Mouse (Mus musculus) limb, embryonic 14.5 days (tissue): ENCODE measurements around the gene Tmem170. TPM values are rescaled to one million over a fixed set of nuclear protein-coding genes. Genes with fewer than 3 reads are reported as not detected.

Source experiments
- ATAC-seq: fragments of 200-750 bp; cut with Nextera tagmentation; 2 replicates; pipeline ENCODE4 v1.8.0; 2017; ENCODE audit warnings: low read depth, moderate number of reproducible peaks, moderate TSS enrichment; ENCODE audit not compliant: low FRiP score
- DNase-seq: peaks from one replicate; pipeline ENCODE4 v3.0.0-alpha.2; 2015; ENCODE audit warnings: low spot score
- H3K27ac ChIP-seq: fragments of 300-500 bp; sonication (generic); replicated peaks from 2 replicates; pipeline ENCODE4 v1.5.1; 2014; ENCODE audit warnings: low read depth, mild to moderate bottlenecking, low read length, moderate library complexity, mixed read lengths
- H3K27me3 ChIP-seq: fragments of 300-500 bp; sonication (generic); 2 replicates; pipeline ENCODE4 v1.6.1; 2014; ENCODE audit warnings: low read length, mixed read lengths; ENCODE audit not compliant: control insufficient read depth, insufficient read depth
- H3K36me3 ChIP-seq: fragments of 300-500 bp; sonication (generic); 2 replicates; pipeline ENCODE4 v1.6.1; 2014; ENCODE audit warnings: mild to moderate bottlenecking, low read length, moderate library complexity, mixed read lengths; ENCODE audit not compliant: control insufficient read depth, insufficient read depth
- H3K4me1 ChIP-seq: fragments of 300-500 bp; sonication (generic); 2 replicates; pipeline ENCODE4 v1.6.1; 2014; ENCODE audit warnings: antibody characterized with exemption, low read length, mixed read lengths; ENCODE audit not compliant: control insufficient read depth, insufficient read depth
- H3K4me2 ChIP-seq: fragments of 300-500 bp; sonication (generic); replicated peaks from 2 replicates; pipeline ENCODE4 v1.6.1; 2014; ENCODE audit warnings: low read depth, mild to moderate bottlenecking, low read length, moderate library complexity; ENCODE audit not compliant: severe bottlenecking
- H3K4me3 ChIP-seq: fragments of 300-500 bp; sonication (generic); replicated peaks from 2 replicates; pipeline ENCODE4 v1.5.1; 2014; ENCODE audit warnings: low read length
- H3K9ac ChIP-seq: fragments of 300-500 bp; sonication (generic); 2 replicates; pipeline ENCODE4 v1.6.1; 2014; ENCODE audit warnings: mild to moderate bottlenecking, low read depth, low read length, moderate library complexity; ENCODE audit not compliant: severe bottlenecking
- H3K9me3 ChIP-seq: fragments of 300-500 bp; sonication (generic); 2 replicates; pipeline ENCODE4 v1.6.1; 2016; ENCODE audit warnings: low read length; ENCODE audit not compliant: control insufficient read depth
- POLR2A ChIP-seq: fragments of 200-500 bp; IDR thresholded peaks from 2 replicates; pipeline ENCODE4 v1.8.0; 2012; ENCODE audit warnings: inconsistent platforms, mild to moderate bottlenecking, moderate library complexity, borderline replicate concordance; ENCODE audit not compliant: insufficient read depth, insufficient read length; ENCODE audit errors: extremely low read depth
- WGBS: fragments of 180-500 bp; shearing (Covaris S2); extraction: QIAGEN DNeasy Blood & Tissue Kit; methylation state at CpG from one replicate; pipeline ENCODE4 v1.1.7; 2014; 5-methylcytosine and 5-hydroxymethylcytosine counted together
- polyA plus RNA-seq, 2 experiments: library from polyadenylated mRNA; depleted of rRNA in 1 of 2; stranded (reverse) in 1 of 2; unstranded in 1 of 2; fragments of >200 nt; fragmentation: Nextera tagmentation in 1 of 2; extraction: Ambion mirVana in 1 of 2; gene quantifications; 2 replicates each; pipeline versions ENCODE4 v1.2.1 to v1.2.3; 2012 to 2014

The Tmem170 gene
- polyA plus RNA-seq, 2 experiments, result 4.0 to 5.8 TPM

GRCm38 (mm10) chr8:111877711-111878110, 1.2 kb upstream of the Tmem170 start:
- Histone ChIP-seq H3K4me1 (peaks cover 8% of the 10 kb centered on the region; the same call in 1 of the 2 replicates), H3K4me2 (no peak overlapping the region), H3K36me3 (no peaks in the 10 kb centered on the region), H3K9me3 (no peaks in the 10 kb centered on the region), H3K27me3 (no peaks in the 10 kb centered on the region), H3K4me3 (no peak overlapping the region), H3K27ac (no peak overlapping the region), H3K9ac (no peak overlapping the region)
- ATAC-seq (no peak), DNase-seq (no peak)
- WGBS, result 68% methylated on average over 9 of the region's 9 CpGs
- TF ChIP-seq POLR2A, result no peak

GRCm38 (mm10) chr8:111875758-111876157, 792 bp downstream of the Tmem170 start:
- no peak for TF ChIP-seq POLR2A
- Histone ChIP-seq H3K36me3 (no peaks in the 10 kb centered on the region), H3K4me3 (peak overlapping the region; percentile 57), H3K27ac (peak overlapping the region; percentile 45; the same call in 1 of the 2 replicates), H3K4me2 (peak overlapping the region; percentile 70), H3K9me3 (no peaks in the 10 kb centered on the region), H3K27me3 (no peaks in the 10 kb centered on the region), H3K9ac (peak overlapping the region; percentile 69), H3K4me1 (peaks cover 8% of the 10 kb centered on the region; the same call in 1 of the 2 replicates)
- DNase-seq (no peak), ATAC-seq (no peak)
- 16% methylated on average over 9 of the region's 9 CpGs for WGBS

GRCm38 (mm10) chr8:111871278-111871677, 5.3 kb downstream of the Tmem170 start:
- H3K27ac ChIP-seq, result no peak overlapping the region
- H3K27me3 ChIP-seq, result no peaks in the 10 kb centered on the region
- H3K4me2 ChIP-seq, result no peak overlapping the region
- H3K4me1 ChIP-seq, result peaks cover 8% of the 10 kb centered on the region; the same call in 1 of the 2 replicates
- H3K36me3 ChIP-seq, result no peaks in the 10 kb centered on the region; the same call in 1 of the 2 replicates
- no peak overlapping the region for H3K9ac ChIP-seq
- no peaks in the 10 kb centered on the region for H3K9me3 ChIP-seq
- no peak for TF ChIP-seq POLR2A
- no peak for DNase-seq
- no peak overlapping the region for H3K4me3 ChIP-seq
- no peak for ATAC-seq
- WGBS, result 90% methylated on average over 3 of the region's 3 CpGs

- Histone ChIP-seq H3K4me3 (no peak overlapping the region), H3K9me3 (no peaks in the 10 kb centered on the region), H3K27ac (no peak overlapping the region), H3K4me1 (peaks cover 3% of the 10 kb centered on the region; the same call in 1 of the 2 replicates), H3K9ac (no peak overlapping the region), H3K4me2 (no peak overlapping the region), H3K36me3 (peaks cover 9% of the 10 kb centered on the region), H3K27me3 (no peaks in the 10 kb centered on the region)
- DNase-seq, result no peak
- 85% methylated on average over 3 of the region's 3 CpGs for WGBS
- ATAC-seq, result no peak
- TF ChIP-seq POLR2A, result no peak
Observed at GRCm38 (mm10) chr8:111870379-111870778, 6.2 kb downstream of the Tmem170 start.

GRCm38 (mm10) chr8:111868664-111869063, 7.9 kb downstream of the Tmem170 start:
- no peak overlapping the region for H3K9ac ChIP-seq
- TF ChIP-seq POLR2A, result no peak
- no peaks in the 10 kb centered on the region for H3K27me3 ChIP-seq
- H3K27ac ChIP-seq, result no peak overlapping the region
- peaks cover 20% of the 10 kb centered on the region for H3K36me3 ChIP-seq
- H3K4me1 ChIP-seq, result no peaks in the 10 kb centered on the region
- no peaks in the 10 kb centered on the region for H3K9me3 ChIP-seq
- no peak overlapping the region for H3K4me2 ChIP-seq
- DNase-seq (no peak), ATAC-seq (no peak)
- no peak overlapping the region for H3K4me3 ChIP-seq
- 66% methylated on average over 2 of the region's 2 CpGs for WGBS

- peak; percentile 30; the same call in 1 of the 2 replicates for ATAC-seq
- 76% methylated on average over 6 of the region's 6 CpGs for WGBS
- no peaks in the 10 kb centered on the region for H3K9me3 ChIP-seq
- no peak for DNase-seq
- no peaks in the 10 kb centered on the region for H3K27me3 ChIP-seq
- no peak overlapping the region for H3K4me3 ChIP-seq
- H3K9ac ChIP-seq, result no peak overlapping the region
- no peak overlapping the region for H3K4me2 ChIP-seq
- H3K4me1 ChIP-seq, result no peaks in the 10 kb centered on the region
- peaks cover 20% of the 10 kb centered on the region for H3K36me3 ChIP-seq
- H3K27ac ChIP-seq, result no peak overlapping the region
- no peak for TF ChIP-seq POLR2A
Observed at GRCm38 (mm10) chr8:111865857-111866256, 10.7 kb downstream of the Tmem170 start.
